Mouse (Mus musculus) embryo, embryonic 11.5 days (tissue): ENCODE results near the gene Ccdc34.
A peak's percentile ranks its signal among the peaks of the same experiment; 100 is the strongest.

Source experiments
- DNase-seq: peaks from one replicate; pipeline ENCODE4 v3.0.0-alpha.2; 2012; ENCODE audit warnings: low read depth, low spot score

The Ccdc34 gene

GRCm38 (mm10) chr2:110179669-110180315, 162.2 kb downstream of the Ccdc34 start:
- no peak for DNase-seq

- no peak for DNase-seq
Measured at GRCm38 (mm10) chr2:110180316-110180670, 162.7 kb downstream of the Ccdc34 start.

- DNase-seq: no peak
Measured at GRCm38 (mm10) chr2:110181666-110182065, 164.0 kb downstream of the Ccdc34 start.

GRCm38 (mm10) chr2:110182248-110182647, 164.6 kb downstream of the Ccdc34 start:
- DNase-seq: no peak

- no peak for DNase-seq
Measured at GRCm38 (mm10) chr2:110182795-110183486, 165.3 kb downstream of the Ccdc34 start.

- no peak for DNase-seq
Measured at GRCm38 (mm10) chr2:110184071-110184470, 166.5 kb downstream of the Ccdc34 start.

- DNase-seq: no peak
Measured at GRCm38 (mm10) chr2:110186427-110186980, 168.9 kb downstream of the Ccdc34 start.

GRCm38 (mm10) chr2:110188696-110189397, 171.2 kb downstream of the Ccdc34 start:
- no peak for DNase-seq

- DNase-seq: no peak
Measured at GRCm38 (mm10) chr2:110190416-110190815, 172.8 kb downstream of the Ccdc34 start.

GRCm38 (mm10) chr2:110191186-110191690, 173.6 kb downstream of the Ccdc34 start:
- no peak for DNase-seq

- peak; percentile 46 for DNase-seq
Measured at GRCm38 (mm10) chr2:110191965-110192701, 174.5 kb downstream of the Ccdc34 start.

GRCm38 (mm10) chr2:110192702-110193312, 175.2 kb downstream of the Ccdc34 start:
- DNase-seq: no peak

GRCm38 (mm10) chr2:110196551-110196950, 178.9 kb downstream of the Ccdc34 start:
- DNase-seq: no peak

GRCm38 (mm10) chr2:110199648-110200047, 182.0 kb downstream of the Ccdc34 start:
- no peak for DNase-seq

- no peak for DNase-seq
Measured at GRCm38 (mm10) chr2:110201770-110202169, 184.2 kb downstream of the Ccdc34 start.

GRCm38 (mm10) chr2:110202716-110203497, 185.3 kb downstream of the Ccdc34 start:
- no peak for DNase-seq

GRCm38 (mm10) chr2:110204169-110204568, 186.6 kb downstream of the Ccdc34 start:
- no peak for DNase-seq

GRCm38 (mm10) chr2:110204705-110205318, 187.2 kb downstream of the Ccdc34 start:
- peak; percentile 62 for DNase-seq
